8 mouse cellular contexts compared by ENCODE assay signal in the genomic region with DNA sequence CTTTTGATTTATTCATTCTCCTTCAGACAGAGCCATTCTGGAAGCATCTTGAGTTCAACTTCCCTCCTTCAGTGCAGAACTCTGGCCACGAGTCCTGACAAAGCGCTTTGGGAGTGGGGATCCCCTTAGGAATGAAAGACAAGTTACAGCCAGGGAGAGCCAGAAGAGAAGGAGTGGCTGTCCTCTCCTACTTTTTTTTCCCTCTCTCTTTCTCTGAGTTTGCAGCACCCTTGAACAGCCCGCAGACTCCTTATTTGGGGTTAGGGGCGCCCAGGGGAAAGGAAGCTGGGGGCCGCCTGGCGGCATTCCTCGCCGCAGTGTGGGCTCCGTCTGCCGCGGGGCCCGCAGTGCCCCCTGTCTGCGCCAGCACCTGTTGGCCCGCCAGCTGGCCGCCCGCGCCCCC. TPM values are rescaled to one million over a fixed set of nuclear protein-coding genes. Genes with fewer than 3 reads are reported as not detected.
DNase-seq lines count a peak whose midpoint lies in the region; ATAC-seq lines count a peak whose summit lies in the region.

A gene (plus strand): TSS at position 266 of the 403 bp plus-strand sequence.

- H3K4me1 ChIP-seq in kidney, embryonic 16.5 days (ENCODE audit: insufficient read depth, low read length), result peaks cover 15% of the 10 kb centered on the region; the same call in 1 of the 2 replicates
- H3K4me1 ChIP-seq in hindbrain, embryonic 10.5 days (replicated peaks), result peaks cover 28% of the 10 kb centered on the region
- peaks cover 12% of the 10 kb centered on the region for H3K4me1 ChIP-seq in midbrain, embryonic 13.5 days (replicated peaks)

- no peak for DNase-seq in kidney, adult 9 months
- peak; percentile 40 for DNase-seq in adipocyte (ENCODE audit: low spot score)
- no peak for DNase-seq in hindbrain, embryonic 10.5 days (ENCODE audit: low spot score)
- no peak for DNase-seq in thymus, postnatal 36 days
- no peak for DNase-seq in right cerebral cortex, postnatal 14 days
- no peak for DNase-seq in kidney, postnatal 36 days

- no peak; the same call in 1 of the 2 replicates for ATAC-seq in kidney, embryonic 16.5 days (ENCODE audit: low FRiP score, low TSS enrichment)
- ATAC-seq in midbrain, embryonic 13.5 days, result peak; percentile 81; the same call in 1 of the 2 replicates

- no peaks in the 10 kb centered on the region for H3K36me3 ChIP-seq in kidney, embryonic 16.5 days (ENCODE audit: insufficient read depth, low read length)
- no peaks in the 10 kb centered on the region for H3K36me3 ChIP-seq in hindbrain, embryonic 10.5 days
- no peaks in the 10 kb centered on the region for H3K36me3 ChIP-seq in midbrain, embryonic 13.5 days

- peak within 1 kb of the TSS; percentile 89 for H3K9ac ChIP-seq in kidney, embryonic 16.5 days (replicated peaks; ENCODE audit: low read length)
- peak within 1 kb of the TSS; percentile 75 for H3K9ac ChIP-seq in midbrain, embryonic 13.5 days (replicated peaks)

- peak within 1 kb of the TSS; percentile 81 for H3K4me3 ChIP-seq in kidney, embryonic 16.5 days (ENCODE audit: low read length)
- peak within 1 kb of the TSS; percentile 80 for H3K4me3 ChIP-seq in hindbrain, embryonic 10.5 days
- H3K4me3 ChIP-seq in midbrain, embryonic 13.5 days (replicated peaks), result peak within 1 kb of the TSS; percentile 69

- H3K27me3 ChIP-seq in kidney, embryonic 16.5 days (ENCODE audit: insufficient read depth, low read length), result no peaks in the 10 kb centered on the region
- H3K27me3 ChIP-seq in hindbrain, embryonic 10.5 days (ENCODE audit: insufficient read depth, poor library complexity, severe bottlenecking), result peaks cover 9% of the 10 kb centered on the region; the same call in 1 of the 2 replicates
- H3K27me3 ChIP-seq in midbrain, embryonic 13.5 days, result no peaks in the 10 kb centered on the region

- H3K27ac ChIP-seq in kidney, embryonic 16.5 days (ENCODE audit: low read length), result peak within 1 kb of the TSS; percentile 89
- peak within 1 kb of the TSS; percentile 95 for H3K27ac ChIP-seq in hindbrain, embryonic 10.5 days
- H3K27ac ChIP-seq in midbrain, embryonic 13.5 days, result peak within 1 kb of the TSS; percentile 57

- WGBS in kidney, embryonic 16.5 days, result 3% methylated on average over 12 of the region's 17 CpGs
- under 1% methylated on average over 17 of the region's 17 CpGs for WGBS in hindbrain, embryonic 10.5 days
- 3% methylated on average over 15 of the region's 17 CpGs for WGBS in midbrain, embryonic 13.5 days

- peak within 1 kb of the TSS; percentile 81 for H3K4me2 ChIP-seq in kidney, embryonic 16.5 days (replicated peaks; ENCODE audit: low read depth, low read length)
- peak within 1 kb of the TSS; percentile 79 for H3K4me2 ChIP-seq in midbrain, embryonic 13.5 days (replicated peaks)

- H3K9me3 ChIP-seq in kidney, embryonic 16.5 days (ENCODE audit: low read length), result no peaks in the 10 kb centered on the region
- H3K9me3 ChIP-seq in hindbrain, embryonic 10.5 days, result no peaks in the 10 kb centered on the region
- H3K9me3 ChIP-seq in midbrain, embryonic 13.5 days, result no peaks in the 10 kb centered on the region

RNA-seq across cellular contexts. Expression of the gene that starts here (rescaled TPM):
- polyA plus RNA-seq in kidney, embryonic 16.5 days (2015; fragmentation: Nextera tagmentation; extraction: Ambion mirVana), result 28.1 and 30.8 TPM in 2 replicates
- polyA plus RNA-seq in hindbrain, embryonic 10.5 days (2016; fragmentation: Nextera tagmentation; extraction: Ambion mirVana), result 12.8 and 14.1 TPM in 2 replicates
- 4.0 and 4.6 TPM in 2 replicates for polyA plus RNA-seq in midbrain, embryonic 13.5 days (2015; fragmentation: Nextera tagmentation; extraction: Ambion mirVana)
